Mouse (Mus musculus): ENCODE measurements around the gene Ptprf. TPM values are rescaled to one million over a fixed set of nuclear protein-coding genes. Genes with fewer than 3 reads are reported as not detected.

The Ptprf gene
- polyA plus RNA-seq, 1 experiment from 2014 or later: 137 TPM

GRCm38 (mm10) chr4:118281444-118282181 lies 9.6 kb downstream of the Ptprf start:
- no peak for ATAC-seq (ENCODE audit: low FRiP score)
- no peaks in the 10 kb centered on the region for H3K27me3 ChIP-seq
- H3K4me3 ChIP-seq: no peak overlapping the region
- no peak overlapping the region for H3K4me2 ChIP-seq (replicated peaks)
- peaks cover 64% of the 10 kb centered on the region for H3K4me1 ChIP-seq
- H3K9me3 ChIP-seq (replicated peaks): no peaks in the 10 kb centered on the region
- H3K36me3 ChIP-seq: peaks cover 29% of the 10 kb centered on the region; the same call in 1 of the 2 replicates
- H3K27ac ChIP-seq: no peak overlapping the region
- H3K9ac ChIP-seq: no peak overlapping the region
- WGBS: 62% methylated on average over 13 of the region's 13 CpGs

DNA sequence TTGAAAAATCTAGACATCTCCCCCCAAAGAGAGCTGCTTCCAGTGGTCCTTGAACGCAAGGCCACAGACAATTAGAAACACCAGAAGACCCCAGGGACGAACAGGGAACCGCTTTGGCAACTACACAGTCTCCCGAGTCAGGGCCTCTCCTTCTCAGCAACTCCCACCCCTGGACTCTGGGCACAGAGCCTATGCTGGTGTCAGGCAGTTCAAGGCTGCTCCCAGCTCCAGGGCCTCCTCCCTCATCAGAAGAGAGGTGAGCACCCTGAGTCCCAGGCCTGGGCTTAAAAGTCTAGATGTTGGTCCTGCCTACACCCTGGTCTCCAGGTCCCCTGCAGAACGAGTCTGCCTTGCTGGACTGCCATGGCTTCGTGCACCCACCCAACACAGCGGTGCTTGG lies 10.7 kb downstream of the Ptprf start:
- 84% methylated on average over 7 of the region's 7 CpGs for WGBS
- ATAC-seq (ENCODE audit: low FRiP score): no peak
- H3K27ac ChIP-seq: peak overlapping the region; percentile 44
- no peak overlapping the region for H3K4me2 ChIP-seq (replicated peaks)
- no peaks in the 10 kb centered on the region for H3K27me3 ChIP-seq
- H3K36me3 ChIP-seq: peaks cover 28% of the 10 kb centered on the region; the same call in 1 of the 2 replicates
- no peak overlapping the region for H3K4me3 ChIP-seq
- no peaks in the 10 kb centered on the region for H3K9me3 ChIP-seq (replicated peaks)
- no peak overlapping the region for H3K9ac ChIP-seq
- peaks cover 71% of the 10 kb centered on the region for H3K4me1 ChIP-seq

DNA sequence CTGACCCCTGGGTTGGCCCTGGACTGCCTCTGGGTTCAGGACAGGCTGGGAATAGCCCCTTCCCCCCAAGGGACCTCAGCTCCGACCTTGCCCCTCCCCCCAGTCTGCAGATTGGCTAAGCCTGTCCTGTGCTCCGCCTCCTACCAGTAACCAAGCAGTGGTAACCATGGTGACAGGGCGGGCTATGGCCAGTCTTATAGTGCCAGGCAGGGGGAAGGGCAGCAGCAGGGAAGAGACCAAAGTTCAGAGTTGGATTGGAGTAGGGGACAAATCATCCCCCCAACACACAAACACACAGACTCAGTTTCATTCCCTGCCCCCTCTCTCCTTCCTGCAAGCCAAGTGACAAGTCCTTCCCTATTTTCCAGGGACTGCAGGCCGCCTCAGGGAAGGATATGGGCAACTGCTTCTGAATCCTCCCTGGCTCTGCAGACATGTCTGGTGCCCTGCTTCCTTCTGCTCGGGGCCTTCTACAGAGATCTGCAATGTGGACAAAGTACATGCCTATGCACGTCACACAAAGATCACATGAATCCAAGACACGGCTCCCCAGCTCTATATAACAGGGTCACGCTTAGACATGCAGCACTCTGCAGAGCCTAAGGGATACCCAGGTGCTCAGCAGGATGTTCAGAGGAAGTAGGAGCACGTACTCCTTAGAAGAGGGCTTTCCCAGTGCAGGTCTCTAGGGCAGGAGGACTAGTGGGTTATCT lies 14.5 kb downstream of the Ptprf start:
- H3K4me3 ChIP-seq: no peak overlapping the region
- H3K4me1 ChIP-seq: peaks cover 93% of the 10 kb centered on the region
- peaks cover 23% of the 10 kb centered on the region; the same call in 1 of the 2 replicates for H3K36me3 ChIP-seq
- no peaks in the 10 kb centered on the region for H3K27me3 ChIP-seq
- WGBS: 11% methylated on average over 9 of the region's 9 CpGs
- H3K27ac ChIP-seq: peak overlapping the region; percentile 97
- peak overlapping the region; percentile 39; the same call in 1 of the 2 replicates for H3K9ac ChIP-seq
- H3K4me2 ChIP-seq (replicated peaks): peak overlapping the region; percentile 38
- no peaks in the 10 kb centered on the region for H3K9me3 ChIP-seq (replicated peaks)
- peak; percentile 95 for ATAC-seq (ENCODE audit: low FRiP score)

DNA sequence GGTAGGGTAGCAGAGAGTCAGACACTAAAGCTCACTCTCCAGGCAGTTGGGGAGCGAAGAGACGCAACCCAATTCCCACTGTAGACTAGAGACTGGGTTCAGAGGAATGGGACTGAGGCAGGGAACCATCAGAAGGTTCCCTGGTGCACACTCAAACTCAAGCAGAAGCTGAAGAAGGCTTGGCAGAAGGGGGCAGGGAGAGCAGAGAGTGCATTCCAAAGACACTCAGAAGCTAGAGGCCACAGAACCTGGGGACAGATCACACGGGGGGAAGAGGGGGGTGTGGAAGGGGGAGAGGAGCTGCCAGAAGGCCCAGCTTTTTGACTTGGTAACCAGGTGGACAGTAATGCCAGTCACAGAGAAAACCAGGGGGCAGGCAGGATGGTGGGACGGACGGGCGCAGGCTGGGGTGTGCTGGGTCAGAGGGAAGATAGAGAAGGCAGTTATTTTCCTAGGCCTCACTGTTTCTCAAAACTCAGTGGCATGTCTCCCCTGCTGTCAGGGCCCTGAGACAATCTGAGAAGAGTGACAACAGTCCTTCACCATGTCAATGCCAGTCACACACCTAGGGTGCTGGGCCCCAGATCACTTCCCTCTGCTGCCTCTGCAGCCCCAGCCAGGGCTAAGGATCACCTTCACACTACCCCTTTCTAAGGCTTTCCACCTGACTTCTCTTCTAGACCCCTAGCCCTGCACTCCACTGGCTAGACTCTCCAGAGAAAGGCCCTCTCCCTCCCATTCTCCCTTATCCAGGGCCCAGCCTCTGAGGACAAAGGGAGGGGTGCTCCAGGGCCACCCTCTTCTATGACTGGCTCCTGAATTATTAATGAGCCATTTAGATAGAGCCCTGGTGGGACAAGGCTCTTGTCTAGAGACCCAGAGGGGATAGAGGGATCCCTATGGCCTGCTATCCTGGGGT lies 15.3 kb downstream of the Ptprf start:
- peaks cover 27% of the 10 kb centered on the region for H3K36me3 ChIP-seq
- H3K4me2 ChIP-seq (replicated peaks): peak overlapping the region; percentile 38
- ATAC-seq (ENCODE audit: low FRiP score): peak; percentile 82
- H3K4me3 ChIP-seq: no peak overlapping the region
- peaks cover 91% of the 10 kb centered on the region for H3K4me1 ChIP-seq
- WGBS: 53% methylated on average over 6 of the region's 6 CpGs
- peak overlapping the region; percentile 40; the same call in 1 of the 2 replicates for H3K9ac ChIP-seq
- H3K9me3 ChIP-seq (replicated peaks): no peaks in the 10 kb centered on the region
- H3K27me3 ChIP-seq: no peaks in the 10 kb centered on the region
- H3K27ac ChIP-seq: peak overlapping the region; percentile 97

DNA sequence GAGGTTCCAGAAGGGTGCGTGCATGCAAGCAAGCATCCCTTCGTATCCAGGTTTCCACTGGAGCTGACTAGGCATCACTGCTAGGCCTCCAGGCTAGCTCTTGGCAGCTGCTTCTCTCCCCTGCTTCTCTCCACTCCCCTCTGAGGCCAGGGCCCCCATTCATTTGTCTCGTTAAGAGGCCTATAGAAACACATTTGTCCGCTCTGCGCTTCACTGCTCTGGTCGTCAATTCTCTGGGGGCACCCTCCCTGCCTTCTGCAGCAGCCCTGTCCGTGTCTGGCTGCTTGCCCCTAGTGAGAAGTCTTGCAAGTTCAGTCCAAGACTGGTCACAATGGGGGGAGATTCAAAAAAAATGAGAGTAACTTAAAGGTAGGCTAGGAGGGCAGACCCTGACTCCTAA lies 16.7 kb downstream of the Ptprf start:
- ATAC-seq (ENCODE audit: low FRiP score): peak; percentile 13; the same call in 1 of the 2 replicates
- WGBS: 25% methylated on average over 7 of the region's 7 CpGs
- Histone ChIP-seq H3K36me3 (peaks cover 34% of the 10 kb centered on the region), H3K27me3 (no peaks in the 10 kb centered on the region), H3K9me3 (replicated peaks) (no peaks in the 10 kb centered on the region), H3K4me1 (peaks cover 80% of the 10 kb centered on the region), H3K27ac (peak overlapping the region; percentile 97), H3K9ac (0 out of 2 replicates have a peak overlapping the region, but pooled peaks have one; percentile 33), H3K4me2 (replicated peaks) (peak overlapping the region; percentile 3; the same call in 1 of the 2 replicates), H3K4me3 (no peak overlapping the region)

DNA sequence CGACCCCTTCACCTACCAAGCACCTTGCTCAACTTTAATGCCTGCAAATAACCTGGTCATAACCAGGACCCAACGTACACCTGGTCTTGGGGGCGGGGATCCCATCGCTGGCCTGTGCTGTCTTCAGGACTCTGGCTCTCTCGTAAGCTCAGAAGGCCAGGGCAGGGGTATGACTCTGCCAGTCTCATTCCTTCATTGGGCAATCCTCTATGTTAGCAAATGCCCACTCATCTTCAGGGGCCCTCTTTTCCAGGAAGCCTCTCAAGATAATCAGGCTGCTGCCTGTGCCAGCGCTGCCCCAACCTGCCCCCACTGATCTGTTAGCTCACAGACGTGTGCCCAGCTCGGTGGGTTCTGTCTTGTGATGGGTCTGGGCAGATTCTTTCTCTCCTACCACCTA lies 17.2 kb downstream of the Ptprf start:
- no peak overlapping the region for H3K4me2 ChIP-seq (replicated peaks)

GRCm38 (mm10) chr4:118273545-118273944 lies 17.7 kb downstream of the Ptprf start:
- H3K27ac ChIP-seq: no peak overlapping the region
- WGBS: 66% methylated on average over 5 of the region's 5 CpGs
- no peak overlapping the region for H3K4me3 ChIP-seq
- H3K9me3 ChIP-seq (replicated peaks): no peaks in the 10 kb centered on the region
- H3K9ac ChIP-seq: peak overlapping the region; percentile 33; the same call in 1 of the 2 replicates
- peaks cover 44% of the 10 kb centered on the region for H3K36me3 ChIP-seq
- H3K27me3 ChIP-seq: no peaks in the 10 kb centered on the region
- no peak overlapping the region for H3K4me2 ChIP-seq (replicated peaks)
- ATAC-seq (ENCODE audit: low FRiP score): no peak
- H3K4me1 ChIP-seq: peaks cover 73% of the 10 kb centered on the region

More for the DNA sequence above, 17.2 kb downstream of the Ptprf start:
- H3K36me3 ChIP-seq: peaks cover 39% of the 10 kb centered on the region
- peak overlapping the region; percentile 33; the same call in 1 of the 2 replicates for H3K9ac ChIP-seq
- ATAC-seq (ENCODE audit: low FRiP score): no peak
- no peaks in the 10 kb centered on the region for H3K27me3 ChIP-seq
- H3K9me3 ChIP-seq (replicated peaks): no peaks in the 10 kb centered on the region
- no peak overlapping the region for H3K4me3 ChIP-seq
- H3K4me1 ChIP-seq: peaks cover 75% of the 10 kb centered on the region
- WGBS: 78% methylated on average over 8 of the region's 8 CpGs
- peak overlapping the region; percentile 97 for H3K27ac ChIP-seq

- Histone ChIP-seq H3K27ac (no peak overlapping the region), H3K9ac (no peak overlapping the region), H3K36me3 (peaks cover 46% of the 10 kb centered on the region), H3K4me1 (peaks cover 66% of the 10 kb centered on the region), H3K9me3 (replicated peaks) (no peaks in the 10 kb centered on the region), H3K27me3 (no peaks in the 10 kb centered on the region), H3K4me2 (replicated peaks) (no peak overlapping the region), H3K4me3 (no peak overlapping the region)
- ATAC-seq (ENCODE audit: low FRiP score): no peak
- 92% methylated on average over 3 of the region's 3 CpGs for WGBS
Measured at GRCm38 (mm10) chr4:118272871-118273270, 18.3 kb downstream of the Ptprf start.

DNA sequence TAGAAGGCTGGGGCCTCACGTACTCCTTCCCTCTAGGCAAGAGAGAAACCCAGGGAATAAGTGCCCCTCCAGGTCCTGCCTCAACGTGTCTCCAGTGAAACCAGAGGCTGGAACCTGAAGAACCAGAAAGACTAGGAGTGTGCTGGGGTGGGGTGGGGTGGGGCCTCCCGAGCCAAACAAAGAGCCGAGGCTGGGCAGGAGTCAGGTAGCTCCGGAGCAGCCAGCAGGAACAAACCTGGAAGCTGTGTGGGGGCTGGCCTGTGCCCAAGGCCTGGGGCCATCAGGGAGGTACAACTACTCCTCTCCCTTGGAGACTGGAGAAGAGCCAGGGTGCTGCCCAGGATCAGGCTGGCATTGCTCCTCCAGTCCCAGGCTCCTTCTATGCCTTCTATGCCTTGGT lies 18.9 kb downstream of the Ptprf start:
- H3K4me1 ChIP-seq: peaks cover 60% of the 10 kb centered on the region
- H3K4me3 ChIP-seq: no peak overlapping the region
- H3K36me3 ChIP-seq: peaks cover 47% of the 10 kb centered on the region
- no peak for ATAC-seq (ENCODE audit: low FRiP score)
- no peak overlapping the region for H3K9ac ChIP-seq
- H3K9me3 ChIP-seq (replicated peaks): no peaks in the 10 kb centered on the region
- H3K4me2 ChIP-seq (replicated peaks): no peak overlapping the region
- H3K27ac ChIP-seq: peak overlapping the region; percentile 52
- WGBS: 58% methylated on average over 5 of the region's 5 CpGs
- no peaks in the 10 kb centered on the region for H3K27me3 ChIP-seq

DNA sequence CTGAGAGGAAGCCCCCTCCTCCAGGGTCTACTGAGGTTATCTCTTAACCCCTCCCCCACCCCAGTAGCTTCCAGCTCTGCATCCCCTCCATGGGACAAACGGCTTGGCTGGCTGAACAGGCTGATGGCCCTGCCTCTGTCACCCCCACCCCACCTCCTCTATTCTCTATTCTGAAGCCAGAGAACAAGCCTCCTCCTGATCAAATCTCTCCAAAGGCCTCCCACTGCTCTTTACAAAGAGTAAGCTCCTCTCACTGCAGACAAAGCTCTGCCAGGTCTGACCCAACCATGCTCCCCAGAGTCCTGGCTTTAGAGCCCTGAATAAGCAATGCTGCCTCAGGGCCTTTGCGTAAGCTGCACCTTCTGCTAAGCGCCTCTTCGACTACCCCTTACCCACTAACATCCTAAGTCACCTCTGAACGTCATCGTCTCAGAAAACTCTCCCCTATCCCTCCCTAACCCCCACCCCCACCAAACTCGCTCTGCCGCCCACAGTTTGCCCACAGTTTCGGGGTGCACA lies 19.6 kb downstream of the Ptprf start:
- 65% methylated on average over 9 of the region's 9 CpGs for WGBS
- no peak overlapping the region for H3K4me2 ChIP-seq (replicated peaks)
- H3K4me3 ChIP-seq: no peak overlapping the region
- ATAC-seq (ENCODE audit: low FRiP score): no peak
- peaks cover 53% of the 10 kb centered on the region for H3K36me3 ChIP-seq
- H3K9me3 ChIP-seq (replicated peaks): no peaks in the 10 kb centered on the region
- H3K27me3 ChIP-seq: no peaks in the 10 kb centered on the region
- peaks cover 54% of the 10 kb centered on the region for H3K4me1 ChIP-seq
- no peak overlapping the region for H3K9ac ChIP-seq
- peak overlapping the region; percentile 52 for H3K27ac ChIP-seq

DNA sequence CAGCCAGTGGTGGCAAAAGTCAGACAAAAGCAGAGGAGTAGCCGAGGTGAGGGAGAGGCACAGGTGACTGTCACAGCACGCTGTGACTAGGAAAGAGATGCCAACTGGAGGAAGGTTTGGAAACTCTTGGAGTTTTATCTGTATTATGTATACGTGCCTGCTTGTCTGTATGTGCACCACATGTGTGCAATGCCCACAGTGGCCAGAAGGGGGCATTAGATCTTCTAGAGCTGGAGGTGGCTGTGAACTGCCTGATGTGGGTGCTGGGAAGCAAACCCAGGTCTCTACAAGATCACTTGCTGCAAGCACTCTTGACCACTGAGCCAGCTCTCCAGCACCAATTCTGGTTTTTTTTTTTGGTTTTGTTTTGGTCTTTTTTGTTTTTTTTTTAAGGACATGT lies 20.5 kb downstream of the Ptprf start:
- Histone ChIP-seq H3K27ac (no peak overlapping the region), H3K4me3 (no peak overlapping the region), H3K9ac (no peak overlapping the region), H3K4me2 (replicated peaks) (no peak overlapping the region), H3K4me1 (peaks cover 54% of the 10 kb centered on the region), H3K27me3 (no peaks in the 10 kb centered on the region), H3K36me3 (peaks cover 53% of the 10 kb centered on the region), H3K9me3 (replicated peaks) (no peaks in the 10 kb centered on the region)
- WGBS: 93% methylated on average over 3 of the region's 3 CpGs
- no peak for ATAC-seq (ENCODE audit: low FRiP score)
